Mouse (Mus musculus) brain, embryonic 14.5 days (tissue): Measurements from ENCODE around the gene Slc5a5.

ENCODE experiments used
- CTCF ChIP-seq: fragments of 200-500 bp; IDR thresholded peaks from 2 replicates; pipeline ENCODE4 v1.5.1; 2012; ENCODE audit warnings: inconsistent platforms, mild to moderate bottlenecking, moderate library complexity, borderline replicate concordance; ENCODE audit not compliant: insufficient read depth, insufficient read length; ENCODE audit errors: extremely low read depth
- POLR2A ChIP-seq: fragments of 200-500 bp; IDR thresholded peaks from 2 replicates; pipeline ENCODE4 v1.6.1; 2012; ENCODE audit warnings: mild to moderate bottlenecking, inconsistent platforms, borderline replicate concordance; ENCODE audit not compliant: poor library complexity, insufficient read depth, insufficient read length, severe bottlenecking; ENCODE audit errors: extremely low read depth

- TF ChIP-seq CTCF (no peak), POLR2A (no peak)
These were observed 36.3 kb upstream of the Slc5a5 start for GRCm38 (mm10) chr8:70928778-70929322.
